Mouse (Mus musculus) embryo, embryonic 10.5 days (tissue): ENCODE measurements at regions not wholly inside any gene's neighbourhood (a gene's known extent, or its start where the extent isn't known, plus 50 kb on each side); places are given as distances from the start of the nearest gene placed in this dataset.
"Not testable (repeated sequence)": the region's sequence is repeated elsewhere in the genome, so short reads cannot be mapped to it uniquely, and the experiment has no call there.

Source experiments
- DNase-seq: peaks from one replicate; pipeline ENCODE4 v3.0.0-alpha.2; 2015; ENCODE audit warnings: low spot score

- no peak for DNase-seq
Observed at GRCm38 (mm10) chr2:78600753-78601152, 267.2 kb upstream of the Ube2e3 start.

- no peak for DNase-seq
Observed at GRCm38 (mm10) chr2:78598039-78598438, 269.9 kb upstream of the Ube2e3 start.

- DNase-seq, result no peak
Observed at GRCm38 (mm10) chr2:78596251-78596650, 271.7 kb upstream of the Ube2e3 start.

GRCm38 (mm10) chr2:78580013-78580412 lies 287.9 kb upstream of the Ube2e3 start:
- no peak for DNase-seq

- DNase-seq, result no peak
Observed at GRCm38 (mm10) chr2:78572492-78572891, 295.4 kb upstream of the Ube2e3 start.

GRCm38 (mm10) chr2:78558128-78558527 lies 309.8 kb upstream of the Ube2e3 start:
- DNase-seq, result peak; percentile 9

GRCm38 (mm10) chr2:78551085-78551484 lies 316.8 kb upstream of the Ube2e3 start:
- no peak for DNase-seq

DNA sequence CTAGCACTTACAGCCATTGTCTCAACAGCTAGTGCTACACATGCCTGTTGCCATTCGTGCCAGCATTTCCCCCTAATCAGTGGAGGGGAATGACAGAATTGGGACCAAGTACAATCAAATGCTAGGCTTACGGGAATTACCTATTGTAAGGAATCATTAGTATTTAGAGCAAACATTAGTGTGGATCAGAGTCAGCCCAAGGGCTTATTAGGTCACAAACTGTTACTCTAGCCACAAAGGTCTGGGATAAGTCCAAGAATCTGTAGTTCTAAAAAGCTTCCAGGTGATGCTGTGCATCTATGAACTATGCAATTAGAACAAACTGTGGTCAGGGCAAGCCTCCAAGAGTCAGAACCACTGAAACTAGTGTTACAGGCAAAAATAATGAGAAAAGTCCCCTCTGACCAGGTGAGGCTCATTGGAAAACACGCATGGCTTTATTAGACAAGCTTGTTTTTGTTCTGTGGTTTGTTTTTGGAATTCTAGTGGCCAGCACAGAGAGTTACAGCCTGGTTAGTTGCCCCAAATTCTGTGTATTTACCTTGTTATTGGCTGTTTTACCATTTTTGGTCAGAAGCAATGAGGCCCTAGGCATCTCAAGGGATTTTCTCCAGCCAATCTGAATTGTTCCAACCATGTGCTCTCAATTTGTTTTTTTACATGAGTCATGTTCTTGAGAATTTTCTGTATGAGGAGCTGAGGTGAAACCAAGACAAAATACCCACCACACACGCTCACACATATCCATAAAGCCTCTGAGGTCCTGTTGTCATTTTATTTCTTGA lies 319.0 kb upstream of the Ube2e3 start:
- no peak for DNase-seq

DNA sequence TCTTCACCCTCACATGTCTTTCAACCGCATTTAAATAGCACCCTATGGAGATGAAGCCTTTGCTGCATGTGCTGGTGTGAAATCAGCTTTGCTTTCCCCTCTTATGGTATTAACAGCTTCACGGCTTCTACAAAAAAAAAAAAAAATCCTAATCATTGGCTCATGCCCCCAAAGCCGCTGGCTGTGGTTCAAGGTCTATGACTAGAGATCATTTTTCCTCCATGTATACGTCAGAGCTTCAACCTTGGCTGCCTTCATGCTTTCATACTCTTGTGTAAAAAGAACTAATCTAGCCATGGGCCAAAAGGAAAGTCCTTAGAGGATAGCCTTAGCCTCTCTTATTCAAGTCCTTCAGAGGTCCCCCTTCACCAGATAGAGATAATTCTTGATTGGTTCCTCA lies 320.6 kb upstream of the Ube2e3 start:
- no peak for DNase-seq

DNA sequence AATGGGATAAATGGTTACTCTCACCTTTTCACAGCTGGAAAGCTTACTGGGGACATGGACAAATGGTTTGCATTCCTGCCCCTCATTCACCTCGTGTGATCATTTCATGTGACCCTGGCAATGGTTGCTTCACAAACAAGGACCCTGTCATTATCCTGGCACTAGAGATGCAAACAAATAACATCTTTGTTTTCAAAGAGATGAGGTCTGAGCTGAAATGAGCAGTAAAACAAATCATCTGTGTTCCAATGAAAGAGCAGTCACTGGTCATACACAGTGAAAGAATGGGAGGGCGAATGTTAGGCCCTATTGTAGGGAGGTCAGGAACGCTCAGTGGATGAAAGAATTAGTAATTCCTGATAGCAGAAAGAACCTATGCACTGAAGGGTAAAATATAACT lies 327.5 kb upstream of the Ube2e3 start:
- no peak for DNase-seq

GRCm38 (mm10) chr2:78539592-78540300 lies 328.2 kb upstream of the Ube2e3 start:
- no peak for DNase-seq

DNA sequence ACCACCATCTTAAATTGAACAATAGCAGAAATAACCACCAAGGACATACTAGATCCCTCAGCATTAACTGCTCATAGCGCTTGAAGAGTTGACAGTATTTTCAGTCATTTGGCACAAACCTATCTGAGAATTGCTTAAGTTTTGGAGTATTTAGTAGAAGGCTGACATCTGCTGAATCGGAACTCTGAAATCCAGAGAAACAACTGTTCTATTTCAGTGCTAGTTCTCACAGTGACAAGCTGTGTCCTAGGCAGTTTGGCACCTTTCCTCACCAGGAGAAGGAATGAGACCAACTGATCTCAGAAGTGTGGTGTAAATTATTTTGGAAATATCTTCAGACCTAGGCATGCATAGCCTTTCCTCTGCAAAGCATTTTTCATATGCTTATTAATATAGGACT lies 330.4 kb upstream of the Ube2e3 start:
- no peak for DNase-seq

- DNase-seq, result not testable (repeated sequence)
Observed at GRCm38 (mm10) chr2:78533881-78534280, 334.0 kb upstream of the Ube2e3 start.

GRCm38 (mm10) chr2:78530535-78530934 lies 337.4 kb upstream of the Ube2e3 start:
- no peak for DNase-seq

GRCm38 (mm10) chr2:78520258-78521023 lies 347.5 kb upstream of the Ube2e3 start:
- no peak for DNase-seq

DNA sequence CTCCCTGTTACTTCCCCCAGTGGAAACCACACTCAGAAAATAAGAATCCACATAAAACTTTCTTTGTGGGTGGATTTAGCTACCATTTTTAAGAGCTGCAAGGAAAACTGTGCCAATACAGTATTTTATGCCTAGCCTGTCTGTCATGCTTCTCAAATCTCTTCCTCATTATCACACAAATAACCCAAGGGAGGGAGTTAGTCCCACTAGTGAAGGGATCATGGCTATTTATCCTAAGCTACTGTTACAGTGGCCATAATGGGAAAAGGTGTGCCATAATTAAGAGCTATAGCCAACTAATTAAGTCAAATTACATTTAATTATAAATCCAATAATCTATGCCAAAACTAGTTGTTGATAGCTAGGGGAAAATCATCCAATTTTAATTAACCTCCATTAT lies 374.8 kb upstream of the Ube2e3 start:
- DNase-seq, result no peak

- DNase-seq, result peak; percentile 14
Observed at GRCm38 (mm10) chr2:78480036-78480435, 387.9 kb upstream of the Ube2e3 start.

- no peak for DNase-seq
Observed at GRCm38 (mm10) chr2:78459444-78459843, 408.5 kb upstream of the Ube2e3 start.

DNA sequence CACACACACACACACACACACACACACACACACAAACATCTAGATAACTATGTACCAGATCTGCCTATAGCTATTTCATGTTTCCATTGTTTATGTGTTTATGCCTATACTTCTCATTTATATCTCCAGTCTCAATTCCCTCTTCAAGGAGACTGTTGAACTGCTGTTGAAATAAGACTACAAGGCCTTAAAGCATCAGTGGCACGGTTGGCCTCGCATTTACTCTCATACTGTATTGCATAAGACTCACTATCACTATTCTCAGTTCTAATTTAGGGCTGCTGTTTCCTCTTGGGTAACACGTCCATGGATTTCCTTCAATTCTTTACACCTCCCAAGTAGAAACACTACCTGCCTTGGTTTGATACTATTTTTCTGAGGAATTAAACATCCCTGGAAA lies 414.5 kb upstream of the Ube2e3 start:
- no peak for DNase-seq

DNA sequence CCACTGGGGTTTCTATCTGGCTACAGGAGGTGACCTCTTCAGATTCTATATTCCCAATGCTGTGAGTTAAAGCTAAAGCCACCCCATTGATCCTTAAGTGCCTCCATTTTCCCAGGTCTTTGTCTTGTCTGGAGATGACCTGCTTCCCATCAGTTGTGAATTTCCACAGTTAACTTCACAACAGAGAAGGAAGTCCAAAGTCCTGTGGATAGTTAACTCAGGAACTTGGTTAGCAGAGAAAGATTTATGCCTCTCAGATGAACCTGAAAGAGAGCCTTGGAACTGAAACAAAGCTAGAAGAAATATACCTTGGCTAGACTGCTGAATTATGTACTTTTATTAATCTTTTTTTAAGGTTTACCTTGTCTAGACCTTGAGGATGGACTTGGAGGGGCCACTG lies 431.1 kb upstream of the Ube2e3 start:
- no peak for DNase-seq

- DNase-seq, result no peak
Observed at GRCm38 (mm10) chr2:78435071-78435470, 432.9 kb upstream of the Ube2e3 start.

GRCm38 (mm10) chr2:78427659-78428336 lies 440.1 kb upstream of the Ube2e3 start:
- peak; percentile 23 for DNase-seq
